Mouse (Mus musculus) heart, adult 8-10 months (tissue): ENCODE measurements around the gene Cfc1. TPM values are rescaled to one million over a fixed set of nuclear protein-coding genes. Genes with fewer than 3 reads are reported as not detected.

Experiments
- DNase-seq: peaks from one replicate; pipeline ENCODE4 v3.0.0; 2022; ENCODE audit warnings: low spot score
- total RNA-seq, 4 experiments: library from RNA; stranded (reverse); gene quantifications; 2 replicates each; pipeline ENCODE4 v1.2.4; 2022

The Cfc1 gene
- total RNA-seq, 4 experiments from 2014 or later = not detected

- DNase-seq = no peak
Measured at GRCm38 (mm10) chr1:34553690-34554089, 18.2 kb downstream of the Cfc1 start.

GRCm38 (mm10) chr1:34554275-34554674 lies 18.8 kb downstream of the Cfc1 start:
- no peak for DNase-seq

DNA sequence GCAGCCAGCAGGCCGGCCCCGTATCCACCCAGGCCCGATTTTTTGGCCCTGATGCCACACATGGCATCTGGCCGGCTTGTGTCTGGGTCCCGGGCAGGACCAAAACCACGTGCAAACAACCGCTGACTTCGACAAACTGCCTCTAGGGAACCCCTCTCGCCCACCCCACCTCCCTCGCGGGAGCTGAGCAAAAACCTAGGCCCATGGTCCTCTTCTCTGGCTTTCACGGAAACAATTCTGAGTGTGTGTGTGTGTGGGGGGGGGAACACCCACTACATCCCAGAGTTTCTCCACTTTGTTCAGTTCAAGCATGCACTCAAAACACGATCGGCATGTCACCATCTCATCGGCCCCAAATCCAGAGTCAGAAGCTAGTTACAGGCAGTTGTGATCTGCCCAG lies 25.4 kb downstream of the Cfc1 start, which contains the start of gene Prss40:
Gene Prss40 (minus strand): TSS at position 101 of the 400 bp plus-strand sequence.
- DNase-seq = no peak

GRCm38 (mm10) chr1:34564383-34565045 lies 29.1 kb downstream of the Cfc1 start:
- no peak for DNase-seq

DNA sequence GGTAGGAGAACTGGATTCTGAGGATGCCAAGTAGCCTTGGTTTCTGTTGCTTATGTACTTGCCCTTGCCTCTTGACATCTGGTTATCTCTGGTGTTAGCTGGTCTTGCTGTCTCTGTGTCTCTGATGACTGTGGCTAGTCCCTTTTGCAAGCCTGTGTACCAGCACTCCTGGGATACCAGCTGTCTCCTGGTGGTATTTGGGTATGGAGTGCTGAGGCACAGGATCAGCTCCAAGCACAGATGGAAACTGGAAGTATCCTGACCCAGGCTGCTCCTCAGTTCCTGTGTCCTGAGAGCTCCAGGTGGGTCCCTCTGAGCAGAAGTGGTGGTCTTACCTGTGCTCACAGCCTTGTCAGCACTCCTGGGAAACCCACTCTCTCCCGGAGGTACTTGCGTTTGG lies 32.7 kb downstream of the Cfc1 start:
- no peak for DNase-seq

DNA sequence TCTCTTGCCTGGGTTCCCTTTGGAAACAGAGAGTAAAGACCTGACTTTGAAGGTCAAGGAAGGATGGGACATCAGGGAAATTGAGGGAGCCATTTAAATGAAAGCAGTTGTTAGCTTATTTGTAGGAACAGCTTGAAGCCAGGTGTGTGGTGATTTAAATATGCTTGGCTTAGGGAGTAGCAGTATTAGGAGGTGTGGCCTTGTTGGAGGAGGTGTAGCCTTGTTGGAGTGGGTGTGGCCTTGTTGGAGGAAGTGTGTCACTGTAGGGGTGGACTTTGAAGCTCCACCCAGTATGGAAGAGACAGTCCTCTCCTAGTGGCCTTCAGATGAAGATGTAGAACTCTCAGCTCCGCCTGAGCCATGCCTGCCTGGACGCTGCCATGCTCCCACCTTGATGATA lies 34.4 kb downstream of the Cfc1 start:
- no peak for DNase-seq

- DNase-seq = no peak
Measured at GRCm38 (mm10) chr1:34571431-34571830, 36.0 kb downstream of the Cfc1 start.

DNA sequence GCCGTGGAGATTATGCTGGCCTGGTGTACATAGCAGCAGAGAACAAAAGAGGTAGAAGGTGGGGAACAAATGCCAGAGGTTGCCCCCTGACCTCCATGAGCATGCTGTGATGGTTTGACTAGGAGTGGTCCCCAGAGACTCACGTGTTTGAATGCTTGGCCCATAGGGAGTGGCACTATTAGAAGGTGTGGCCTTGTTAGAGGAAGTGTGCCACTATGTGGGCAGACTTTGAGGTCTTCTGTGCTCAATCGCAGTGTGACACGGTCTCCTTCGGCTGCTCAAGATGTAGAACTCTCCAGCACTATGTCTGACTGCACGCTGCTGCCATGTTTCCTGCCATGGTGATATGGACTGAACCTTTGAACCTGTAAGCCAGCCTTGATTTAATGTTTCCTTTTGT lies 37.8 kb downstream of the Cfc1 start:
- no peak for DNase-seq

DNA sequence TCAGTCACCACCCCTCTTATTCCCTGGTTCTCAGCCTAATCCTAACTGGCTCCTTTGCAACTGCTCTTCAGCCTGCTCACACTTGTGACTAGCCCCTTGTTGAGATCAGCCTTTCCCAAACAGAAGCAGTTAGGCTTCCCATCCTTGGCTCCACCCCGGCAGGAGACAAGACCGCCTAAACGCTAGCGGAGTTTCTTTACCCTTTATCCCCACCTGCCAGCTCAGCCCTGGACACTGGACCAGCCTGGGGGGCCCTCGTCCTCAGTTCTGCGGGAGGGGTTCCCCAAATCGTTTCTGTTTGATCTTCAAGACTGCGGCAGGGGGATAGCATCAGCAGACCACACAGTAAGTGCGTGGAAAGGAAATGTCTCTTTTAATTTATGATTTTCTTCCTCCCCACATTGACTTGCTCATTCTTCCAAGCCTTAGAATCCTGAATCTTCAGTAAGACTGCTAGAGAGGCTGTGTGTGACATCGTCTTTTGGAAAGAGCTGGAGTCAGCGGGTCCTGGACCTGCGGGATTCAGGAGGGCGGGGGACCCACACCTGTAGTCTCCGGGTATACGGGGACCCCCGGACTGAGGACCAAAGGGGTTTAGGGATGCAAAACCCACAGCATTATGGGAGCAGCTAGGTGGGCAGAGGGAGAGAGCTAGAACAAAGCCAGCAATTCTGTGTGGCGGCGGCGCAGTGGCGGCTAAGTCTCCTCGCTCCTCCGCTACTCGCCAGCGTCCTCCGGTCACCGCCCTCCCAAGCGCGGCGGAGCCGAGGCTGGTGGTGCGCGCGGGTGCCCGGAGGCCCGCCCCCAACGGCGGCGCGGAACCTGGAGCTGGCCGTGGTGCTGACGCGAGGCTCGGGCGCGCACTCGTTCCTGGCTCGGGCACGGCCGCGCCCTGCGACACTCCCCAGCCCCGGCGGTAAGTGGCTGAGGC lies 43.7 kb downstream of the Cfc1 start, which contains the start of gene Amer3:
Gene Amer3 (plus strand): TSS at position 807 of the 931 bp plus-strand sequence.
- DNase-seq = no peak

GRCm38 (mm10) chr1:34579782-34580356 lies 44.4 kb downstream of the Cfc1 start:
- DNase-seq = no peak

DNA sequence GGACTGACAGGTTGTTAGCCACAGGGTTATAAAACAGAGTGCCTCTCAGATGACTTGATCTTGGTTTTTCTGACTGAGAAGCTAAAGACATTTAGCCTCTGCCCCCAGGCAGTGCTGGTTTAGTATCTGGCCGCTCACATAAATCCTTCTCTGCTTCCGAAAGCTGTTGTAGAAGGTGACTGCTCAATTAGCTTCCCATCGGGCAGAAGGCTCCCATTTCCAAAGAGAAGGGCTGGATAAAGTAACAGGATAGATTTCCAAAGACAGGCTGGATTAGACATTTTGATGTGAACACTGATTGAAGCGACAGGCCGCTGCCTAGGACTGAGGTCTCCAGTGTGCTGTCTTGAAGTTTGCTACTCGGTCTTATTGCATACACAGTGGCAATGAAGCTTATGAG lies 46.8 kb downstream of the Cfc1 start:
- DNase-seq = no peak

GRCm38 (mm10) chr1:34583821-34584263 lies 48.4 kb downstream of the Cfc1 start:
- DNase-seq = no peak

DNA sequence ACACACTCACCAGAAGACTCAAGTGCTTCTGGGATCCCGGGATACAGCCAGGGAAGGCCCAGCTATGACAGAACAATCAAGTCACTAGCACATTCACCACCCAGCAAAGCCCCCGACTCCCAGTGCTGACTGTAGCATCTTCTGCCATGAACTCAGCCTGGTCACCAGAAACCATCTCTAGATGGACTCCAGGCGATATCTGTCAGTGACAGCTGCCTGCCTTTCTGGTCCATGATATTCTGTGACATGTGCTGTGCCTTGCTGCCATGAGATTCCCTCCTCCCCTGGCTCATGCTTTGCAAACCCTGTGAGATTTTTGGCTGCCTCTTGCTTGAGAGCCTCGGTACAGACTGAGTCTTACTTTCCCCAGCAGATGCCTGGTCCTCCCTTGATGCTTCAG lies 49.3 kb downstream of the Cfc1 start:
- DNase-seq = no peak

DNA sequence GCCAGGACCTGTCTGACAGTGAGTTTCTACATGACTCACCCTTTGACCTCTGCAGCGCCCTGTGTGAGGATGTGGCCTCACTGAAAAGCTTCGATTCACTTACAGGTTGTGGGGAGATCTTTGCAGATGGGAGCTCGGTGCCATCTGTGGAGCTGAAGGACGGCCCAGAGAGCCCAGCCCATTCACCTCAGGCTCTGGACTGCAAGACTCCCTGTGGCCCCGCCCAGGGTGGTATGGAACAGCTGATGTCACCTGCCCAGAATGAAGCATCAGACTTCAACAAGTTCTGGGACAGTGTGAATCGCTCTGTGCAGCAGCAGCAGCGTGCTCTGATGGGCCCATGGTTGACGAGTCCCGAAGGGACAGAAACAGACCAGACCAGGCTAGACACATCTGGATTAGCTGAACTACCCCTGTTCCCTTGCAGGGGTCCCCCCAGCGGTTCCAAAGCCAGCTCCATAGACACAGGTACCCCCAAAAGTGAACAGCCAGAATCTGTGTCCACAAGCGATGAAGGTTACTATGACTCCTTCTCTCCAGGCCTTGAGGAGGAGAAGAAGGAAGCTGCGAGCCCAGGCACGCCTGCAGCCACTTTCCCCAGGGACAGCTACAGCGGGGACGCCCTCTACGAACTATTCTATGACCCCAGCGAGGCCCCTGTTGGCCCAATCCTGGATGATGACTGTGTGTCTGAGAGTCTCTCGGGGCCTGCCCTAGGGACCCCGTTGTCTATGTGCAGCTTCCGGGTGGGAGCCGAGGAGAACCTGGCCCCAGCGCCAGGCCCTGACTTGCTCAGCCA lies 52.0 kb downstream of the Cfc1 start:
- no peak for DNase-seq

Other genes with a start within 250 kb of the Cfc1 start
- 10 to 100 TPM; 12.6 to 15.3 (median 14.8) TPM for gene Ccdc115, start 96.0 kb upstream of the Cfc1 start, total RNA-seq
- 10 to 100 TPM; 28.0 to 31.5 (median 30.4) TPM for gene Imp4, start 95.8 kb upstream of the Cfc1 start, total RNA-seq
- gene Ptpn18, start 75.9 kb upstream of the Cfc1 start, total RNA-seq = 1 to 10 TPM; 2.4 to 4.9 (median 2.7) TPM
- under 1 TPM in 1 of 4 experiments, not detected in 3; 0.22 TPM for gene Prss39, start 37.2 kb upstream of the Cfc1 start, total RNA-seq
- not detected for gene Prss40, start 25.3 kb downstream of the Cfc1 start, total RNA-seq
- not detected for gene Amer3, start 44.0 kb downstream of the Cfc1 start, total RNA-seq